9 mouse cellular contexts compared by ENCODE assay signal in genomic region chr11:117989926-117990325, GRCm38 (mm10). TPM values are rescaled to one million over a fixed set of nuclear protein-coding genes. Genes with fewer than 3 reads are reported as not detected.
A peak's percentile ranks its signal among the peaks of the same experiment; 100 is the strongest.
DNase-seq lines count a peak whose midpoint lies in the region; ATAC-seq lines count a peak whose summit lies in the region.
"Had no signal": no experiment of that assay in that cellular context is flagged by ENCODE, and none has a peak within 500 bp of the region (broad histone marks: within the 10 kb centered on the region; RNA-seq: fewer than 3 reads in every experiment).

No protein-coding gene starts in this region.

- H3K36me3 ChIP-seq in erythroblast, embryonic 14.5 days (ENCODE audit: control insufficient read depth): peaks cover 31% of the 10 kb centered on the region
- H3K36me3 ChIP-seq in megakaryocyte, embryonic 14.5 days (replicated peaks; ENCODE audit: low read length): peaks cover 17% of the 10 kb centered on the region

- no peaks in the 10 kb centered on the region for H3K9me3 ChIP-seq in erythroblast, embryonic 14.5 days (ENCODE audit: control insufficient read depth, low read length)
- H3K9me3 ChIP-seq in megakaryocyte, embryonic 14.5 days: no peaks in the 10 kb centered on the region

- H3K27me3 ChIP-seq in erythroblast, embryonic 14.5 days (ENCODE audit: control insufficient read depth): peaks cover 5% of the 10 kb centered on the region
- no peaks in the 10 kb centered on the region for H3K27me3 ChIP-seq in megakaryocyte, embryonic 14.5 days (replicated peaks)

- peak overlapping the region; percentile 23 for H3K4me3 ChIP-seq in erythroblast, embryonic 14.5 days (replicated peaks)
- H3K4me3 ChIP-seq in megakaryocyte, embryonic 14.5 days (replicated peaks): peak overlapping the region; percentile 87

- DNase-seq in brain, adult 2 months (ENCODE audit: low read depth, low spot score): peak; percentile 64
- DNase-seq in naive thymus-derived CD4-positive, alpha-beta T cell, adult 2 months (ENCODE audit: low read depth): peak; percentile 65
- DNase-seq in right cerebral cortex, postnatal 14 days: no peak
- no peak for DNase-seq in left cerebral cortex, adult 8-10 months (ENCODE audit: low spot score in 2 of 2)
- DNase-seq: spleen, adult 18-20 months had no signal

- no peak for ATAC-seq in erythroblast, adult 5-6 weeks (replicated peaks; ENCODE audit: low FRiP score, poor library complexity, severe bottlenecking)
- ATAC-seq in megakaryocyte, adult 5-6 weeks (ENCODE audit: poor library complexity, severe bottlenecking): no peak

- peaks cover 86% of the 10 kb centered on the region for H3K4me1 ChIP-seq in erythroblast, embryonic 14.5 days (ENCODE audit: control insufficient read depth)
- peaks cover 86% of the 10 kb centered on the region for H3K4me1 ChIP-seq in megakaryocyte, embryonic 14.5 days

RNA-seq across cellular contexts. Expression of gene Pgs1, which starts 3.8 kb away (rescaled TPM):
- 2.6 and 2.8 TPM in 2 replicates for polyA plus RNA-seq in erythroblast, embryonic 14.5 days (2012)
- 9.2 and 14.6 TPM in 2 replicates for total RNA-seq in erythroblast, adult 5-6 weeks (2015; ENCODE audit: low replicate concordance)
- total RNA-seq in erythroblast, adult 5-6 weeks (2017; ENCODE audit: low replicate concordance): 20.8 and 32.9 TPM in 2 replicates
- 16.0 and 43.0 TPM in 2 replicates for polyA plus RNA-seq in megakaryocyte, embryonic 14.5 days (2012; ENCODE audit: insufficient read depth, low replicate concordance)
- 18.7 and 22.4 TPM in 2 replicates for total RNA-seq in megakaryocyte, adult 5-6 weeks (2015)
- 26.7 and 27.2 TPM in 2 replicates for total RNA-seq in megakaryocyte, adult 5-6 weeks (2017)
- total RNA-seq in left cerebral cortex, adult 8-10 months (2022): 10 to 100 TPM; 77.9 to 92.4 (median 82.4) TPM

RNA-seq across cellular contexts. Expression of gene Socs3, which starts 20.1 kb away (rescaled TPM):
- polyA plus RNA-seq in erythroblast, embryonic 14.5 days (2012): 1.9 and 2.0 TPM in 2 replicates
- 0.19 and 0.42 TPM in 2 replicates for total RNA-seq in erythroblast, adult 5-6 weeks (2015; ENCODE audit: low replicate concordance)
- total RNA-seq in erythroblast, adult 5-6 weeks (2017; ENCODE audit: low replicate concordance): 1.3 and 1.5 TPM in 2 replicates
- polyA plus RNA-seq in megakaryocyte, embryonic 14.5 days (2012; ENCODE audit: insufficient read depth, low replicate concordance): 54.8 and 75.2 TPM in 2 replicates
- total RNA-seq in megakaryocyte, adult 5-6 weeks (2015): 2.0 and 3.1 TPM in 2 replicates
- 3.2 and 5.1 TPM in 2 replicates for total RNA-seq in megakaryocyte, adult 5-6 weeks (2017)
- 1 to 10 TPM; 3.1 to 7.5 (median 3.6) TPM for total RNA-seq in left cerebral cortex, adult 8-10 months (2022)

Comparison
In these comparisons a context has a peak if more than half of its experiments do, and no peak if none do; other contexts are left out.
1. DNase-seq: peak in brain, adult 2 months (single experiment) and naive thymus-derived CD4-positive, alpha-beta T cell, adult 2 months (single experiment); none in right cerebral cortex, postnatal 14 days (single experiment) and left cerebral cortex, adult 8-10 months (0 of 2).